Mouse (Mus musculus): ENCODE data around the gene Olfr283.
"Not testable (repeated sequence)": the region's sequence is repeated elsewhere in the genome, so short reads cannot be mapped to it uniquely, and the experiment has no call there.

DNA sequence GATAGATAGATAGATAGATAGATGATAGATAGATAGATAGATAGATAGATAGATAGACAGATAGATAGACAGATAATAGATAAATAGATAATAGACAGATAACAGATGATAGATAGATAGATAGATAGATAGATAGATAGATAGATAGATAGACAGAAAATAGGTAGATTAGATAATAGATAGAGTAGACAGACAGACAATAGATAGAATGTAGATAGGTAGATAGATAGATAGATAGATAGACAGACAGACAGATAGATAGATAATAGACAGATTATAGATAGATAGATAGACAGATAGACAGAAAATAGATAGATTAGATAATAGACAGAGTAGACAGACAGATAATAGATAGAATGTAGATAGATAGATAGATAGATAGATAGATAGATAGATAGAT is 36.1 kb upstream of the Olfr283 start:
- not testable (repeated sequence) for TF ChIP-seq POLR2A (IDR thresholded peaks at IDR 0.05; ENCODE audit: extremely low read depth, insufficient read depth, low read length); CTCF (IDR thresholded peaks at IDR 0.05; ENCODE audit: low read depth, low read length)

Data from liver, adult 2 months (tissue).